Mouse (Mus musculus) cerebellum, adult 11 months (tissue): ENCODE data around the gene Mapk7.

Experiments used
- DNase-seq: peaks from one replicate; pipeline ENCODE4 v3.0.0; 2022

Gene Mapk7

DNA sequence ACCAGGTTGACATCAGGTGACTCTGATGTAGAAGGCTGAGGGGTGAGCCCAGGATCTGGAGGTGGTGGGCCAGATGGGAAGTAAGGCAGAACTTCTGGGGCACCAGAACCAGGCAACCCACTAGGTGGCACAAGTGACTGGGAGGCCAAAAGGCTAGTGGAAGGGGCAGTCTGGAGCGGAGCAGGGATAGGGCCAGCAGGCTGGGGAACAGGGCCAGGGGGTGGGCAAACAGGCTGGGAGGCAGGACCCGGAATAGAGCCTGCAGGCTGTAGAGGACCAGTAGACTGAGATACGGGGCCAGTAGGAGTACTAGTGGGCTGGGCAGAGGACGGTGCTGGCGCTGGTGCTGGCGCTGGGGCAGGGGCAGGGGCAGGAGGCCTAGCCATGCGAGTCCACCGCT is 4.3 kb downstream of the Mapk7 start:
- DNase-seq = no peak

DNA sequence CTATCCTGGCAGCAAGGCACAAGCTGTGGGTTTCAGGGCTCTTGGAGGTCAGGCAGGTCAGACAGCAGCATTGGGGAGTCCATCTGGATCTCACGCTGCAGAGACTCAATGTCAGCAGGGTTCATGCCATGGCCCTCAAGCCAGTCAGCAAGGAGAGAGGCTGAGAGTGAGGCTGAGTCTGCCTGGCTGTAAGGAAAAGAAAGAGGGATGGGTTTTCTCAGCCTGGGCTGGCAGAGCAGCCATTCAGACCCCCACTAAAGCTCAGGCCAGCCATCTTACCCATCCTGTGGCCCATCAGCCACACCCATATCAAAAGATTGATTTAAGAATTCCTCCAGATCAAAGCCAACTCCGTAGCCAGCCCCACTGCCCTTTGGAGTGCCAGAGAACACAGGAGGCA is 5.1 kb downstream of the Mapk7 start:
- no peak for DNase-seq

DNA sequence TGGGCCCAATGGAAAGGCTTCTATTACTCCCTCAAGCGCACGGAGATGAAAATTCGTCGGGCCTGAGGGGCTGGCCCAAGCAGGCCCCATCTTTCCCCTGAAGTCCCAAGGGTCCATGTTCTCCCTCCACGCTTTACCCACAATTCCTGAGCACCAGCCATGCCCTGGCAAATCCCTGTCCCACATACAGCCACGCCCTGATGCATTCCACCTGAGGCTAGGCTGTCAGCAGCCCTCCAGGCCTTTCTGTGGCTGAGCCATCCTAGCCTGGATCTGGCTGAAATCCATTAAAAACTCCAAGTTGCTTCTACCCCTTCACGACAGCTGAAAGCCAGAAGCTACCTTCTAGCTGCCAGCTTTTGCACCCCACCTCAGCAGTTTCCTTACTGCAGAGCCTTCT is 6.3 kb downstream of the Mapk7 start:
- no peak for DNase-seq

DNA sequence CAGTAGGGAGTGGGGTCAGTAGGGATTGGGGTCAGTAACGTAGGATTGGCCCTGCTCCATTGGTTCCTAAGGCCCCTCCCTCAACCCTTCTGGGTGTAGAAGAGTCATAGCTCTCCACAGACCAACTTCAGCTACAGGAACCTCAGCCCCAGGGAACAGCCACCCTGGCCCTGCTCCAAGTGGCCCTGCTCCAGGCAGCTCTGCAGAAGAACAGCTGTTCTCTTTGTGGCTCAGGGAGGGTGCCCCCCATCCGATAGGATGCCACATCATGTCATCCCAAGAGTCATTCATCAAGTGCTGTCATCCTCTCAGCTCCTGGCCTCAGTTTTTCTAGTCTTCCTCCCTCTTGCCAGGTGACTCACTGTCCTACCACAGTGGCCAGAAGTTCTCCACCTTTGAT is 6.8 kb downstream of the Mapk7 start:
- DNase-seq = no peak

DNA sequence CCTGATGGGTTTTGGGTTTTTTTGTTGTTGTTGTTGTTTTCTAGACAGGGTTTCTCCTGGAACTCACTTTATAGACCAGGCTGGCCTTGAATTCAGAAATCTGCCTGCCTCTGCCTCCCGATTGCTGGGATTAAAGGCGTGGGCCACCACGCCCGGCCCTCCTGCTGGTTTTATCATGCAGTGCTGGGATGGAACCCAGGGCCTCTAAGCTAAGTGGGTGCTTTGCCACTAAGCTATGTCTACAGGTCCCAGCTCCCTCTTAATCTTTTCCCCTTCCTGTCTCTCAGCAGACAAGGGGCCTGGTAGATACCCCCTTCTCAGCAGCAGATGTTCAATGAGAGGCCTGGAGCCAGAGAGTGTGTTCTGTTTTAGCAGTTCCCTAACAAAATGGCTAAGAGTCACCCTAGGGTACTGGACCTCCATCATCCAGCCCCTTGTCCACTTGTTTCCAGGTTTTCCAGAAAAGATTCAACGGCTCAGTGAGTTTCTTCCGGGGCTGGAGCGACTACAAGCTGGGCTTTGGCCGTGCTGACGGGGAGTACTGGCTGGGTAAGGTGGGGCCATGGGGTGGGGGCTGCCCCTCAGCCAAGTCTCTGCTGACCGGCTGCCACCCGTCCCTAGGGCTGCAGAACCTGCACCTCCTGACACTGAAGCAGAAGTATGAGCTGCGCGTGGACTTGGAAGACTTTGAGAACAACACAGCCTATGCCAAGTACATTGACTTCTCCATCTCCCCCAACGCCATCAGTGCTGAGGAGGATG is 7.6 kb downstream of the Mapk7 start:
- DNase-seq = no peak

DNA sequence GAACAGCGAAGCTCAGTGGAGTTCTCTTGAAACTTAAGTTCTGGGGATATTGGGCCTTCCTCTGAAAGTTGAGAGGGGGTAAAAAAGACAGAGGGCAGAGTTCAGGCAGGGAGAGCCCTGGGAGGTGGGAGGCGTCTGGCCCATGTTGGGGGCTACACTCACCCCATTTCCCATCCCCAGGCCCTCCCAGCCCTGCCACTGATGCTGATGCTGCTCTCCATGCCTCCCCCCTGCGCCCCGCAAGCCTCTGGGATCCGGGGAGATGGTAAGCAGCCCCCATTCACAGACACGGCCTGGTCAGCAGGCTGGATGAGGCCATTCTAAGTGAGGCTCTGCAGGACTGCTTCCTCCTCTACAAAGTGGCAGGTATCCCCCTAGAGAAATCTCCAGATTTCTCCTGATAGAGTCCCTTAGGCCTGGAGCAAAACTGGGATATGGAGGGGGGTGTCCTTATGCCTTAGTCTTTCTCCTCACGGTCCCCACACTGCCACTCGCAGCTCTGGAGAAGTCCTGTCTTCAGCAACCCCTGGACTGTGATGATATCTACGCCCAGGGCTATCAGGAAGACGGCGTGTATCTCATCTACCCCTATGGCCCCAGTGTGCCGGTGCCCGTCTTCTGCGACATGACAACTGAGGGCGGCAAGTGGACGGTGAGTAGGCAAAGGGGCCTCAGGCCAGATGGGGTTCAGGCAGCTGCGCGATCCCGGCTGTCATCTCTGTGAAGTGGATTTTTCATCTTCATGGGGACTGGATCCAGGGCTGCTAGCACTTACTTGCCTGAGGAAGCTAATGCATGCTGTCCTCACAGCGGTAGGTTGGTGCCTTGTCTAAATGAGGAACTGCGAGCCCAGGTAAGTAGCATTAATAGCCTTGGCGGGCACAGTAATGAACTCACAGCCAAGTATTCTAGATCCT is 8.4 kb downstream of the Mapk7 start:
- DNase-seq = no peak

DNA sequence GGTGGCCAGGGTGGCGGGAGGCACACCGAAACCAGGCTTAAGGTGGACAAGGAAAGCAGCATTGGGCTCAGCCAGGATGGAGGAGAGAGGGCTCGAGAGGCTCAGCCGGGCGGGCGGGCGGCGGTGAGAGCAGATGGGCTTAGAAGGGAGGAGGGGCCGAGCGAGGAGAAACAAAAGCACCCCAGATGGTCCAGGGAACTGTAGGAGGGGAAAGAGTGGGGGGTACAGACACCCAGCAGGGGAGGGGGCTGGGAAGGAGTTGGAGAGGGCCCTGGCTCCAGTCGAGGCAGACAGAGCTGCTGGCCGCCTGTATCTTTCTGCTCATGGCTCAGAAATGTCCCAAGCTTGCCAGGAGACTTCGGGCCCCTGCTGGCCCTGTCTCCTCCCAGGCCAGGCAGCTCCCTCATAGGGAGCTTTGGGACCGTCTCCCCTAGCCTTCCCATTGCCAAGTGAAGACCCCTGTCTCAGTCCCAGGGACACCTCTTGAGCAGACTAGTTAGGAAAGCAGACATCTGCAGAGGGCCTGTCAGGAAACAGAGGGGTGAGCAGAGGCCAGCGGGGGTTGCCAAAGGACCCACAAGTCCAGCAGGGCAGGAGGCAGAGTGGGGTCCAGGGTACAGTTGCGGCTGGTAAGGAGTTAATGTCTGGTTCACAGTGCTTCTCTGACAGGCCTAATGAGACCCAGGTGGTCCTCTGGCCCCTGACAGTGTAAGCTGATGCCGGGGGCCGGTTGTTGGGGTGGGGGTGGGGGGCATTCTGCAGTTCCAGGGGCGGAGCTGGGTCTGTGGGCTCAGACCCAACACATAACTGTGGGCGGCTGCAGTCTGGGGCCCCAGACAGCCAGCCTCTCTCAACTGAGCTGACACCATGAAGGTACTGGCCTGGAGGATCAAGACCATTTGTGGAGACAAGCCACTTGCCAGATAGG is 9.3 kb downstream of the Mapk7 start, which contains the start of gene Mfap4:
TSS of gene Mfap4 (plus strand) at position 819 of the 928 bp plus-strand sequence.
- DNase-seq = peak; percentile 69

DNA sequence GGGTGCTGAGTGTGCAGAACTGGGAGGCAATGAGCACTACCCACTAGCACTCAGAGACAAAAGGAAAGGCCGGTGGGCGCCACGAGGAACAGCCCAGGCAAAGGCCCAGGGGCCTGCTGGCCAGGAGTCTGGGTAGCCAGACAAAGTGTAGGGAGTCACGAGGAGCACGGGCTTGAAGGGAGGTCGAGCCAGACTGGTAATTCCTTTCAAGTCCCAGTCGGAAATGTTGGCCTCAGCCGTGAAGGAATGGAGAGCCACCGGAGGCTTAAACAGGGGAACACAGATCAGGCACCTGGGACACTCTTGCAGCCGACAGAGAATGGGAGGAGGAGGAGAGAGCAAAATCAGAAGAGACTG is 10.0 kb downstream of the Mapk7 start:
- DNase-seq = no peak

DNA sequence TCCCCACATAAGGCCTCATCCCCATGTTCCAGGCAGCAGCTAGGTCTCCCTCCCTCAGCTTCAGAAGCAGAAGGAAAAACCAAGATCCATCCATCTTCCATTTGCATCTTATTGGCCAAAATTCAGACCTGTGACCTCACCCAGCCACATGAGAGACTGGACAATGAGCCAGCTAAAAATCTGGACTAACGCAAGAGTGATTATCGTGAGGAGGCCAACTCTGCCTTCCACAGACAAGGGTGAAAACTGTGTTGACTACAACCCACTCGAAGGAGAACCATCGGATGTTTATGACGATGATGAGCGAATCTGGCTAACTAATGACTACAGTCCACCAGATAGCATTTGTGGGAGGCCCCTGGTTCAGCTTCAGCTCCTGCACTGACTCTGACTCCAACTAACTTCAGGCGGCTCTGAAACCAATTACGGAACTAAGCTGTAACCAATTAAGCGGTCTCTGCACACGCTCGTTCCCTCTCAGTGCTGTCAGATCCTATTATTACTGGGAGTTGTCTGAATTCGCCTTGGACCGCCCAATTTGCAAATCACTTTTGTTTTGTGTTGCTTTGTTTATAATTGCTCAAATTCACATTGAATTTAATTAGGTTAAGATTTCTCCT is 10.9 kb downstream of the Mapk7 start:
- DNase-seq = no peak

DNA sequence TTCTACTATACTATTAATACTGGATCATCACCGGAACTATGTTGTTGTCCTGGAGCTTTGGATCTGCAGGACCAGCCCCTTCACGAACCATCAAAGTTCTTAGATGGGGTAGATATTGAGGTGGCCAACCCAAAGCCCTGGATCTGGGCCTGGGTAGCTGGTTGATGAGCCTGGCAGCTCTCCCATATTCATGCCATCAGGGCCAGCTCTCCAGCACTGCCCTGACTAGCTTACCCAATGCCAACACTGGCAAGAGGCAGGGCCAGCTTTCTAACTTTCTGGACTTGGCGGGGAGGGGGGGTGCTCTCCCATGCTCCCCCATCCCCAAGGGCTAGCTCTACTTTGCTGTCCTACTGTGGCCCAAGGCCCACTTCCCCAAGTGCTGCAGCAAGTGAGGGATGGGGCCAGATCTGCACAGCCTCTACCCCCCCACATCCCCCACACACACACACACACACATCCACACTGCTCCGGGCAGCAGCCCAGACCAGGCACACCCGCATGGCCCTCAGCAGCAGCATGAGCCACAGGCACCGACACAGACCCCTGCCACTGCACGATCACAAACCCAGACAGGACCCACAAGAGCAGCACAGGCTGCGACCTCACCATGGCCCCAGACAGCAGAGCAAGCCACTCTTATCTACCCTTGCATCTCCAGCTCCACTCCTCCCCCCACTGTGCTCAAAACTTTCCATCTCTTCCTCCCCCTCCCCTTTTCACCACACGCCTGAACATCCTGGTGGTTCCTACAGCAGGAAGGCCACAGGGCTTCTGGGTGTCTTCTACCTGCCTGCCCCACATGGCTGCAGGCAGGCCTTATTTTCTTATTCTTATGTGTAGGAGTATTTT is 12.7 kb downstream of the Mapk7 start:
- no peak for DNase-seq

DNA sequence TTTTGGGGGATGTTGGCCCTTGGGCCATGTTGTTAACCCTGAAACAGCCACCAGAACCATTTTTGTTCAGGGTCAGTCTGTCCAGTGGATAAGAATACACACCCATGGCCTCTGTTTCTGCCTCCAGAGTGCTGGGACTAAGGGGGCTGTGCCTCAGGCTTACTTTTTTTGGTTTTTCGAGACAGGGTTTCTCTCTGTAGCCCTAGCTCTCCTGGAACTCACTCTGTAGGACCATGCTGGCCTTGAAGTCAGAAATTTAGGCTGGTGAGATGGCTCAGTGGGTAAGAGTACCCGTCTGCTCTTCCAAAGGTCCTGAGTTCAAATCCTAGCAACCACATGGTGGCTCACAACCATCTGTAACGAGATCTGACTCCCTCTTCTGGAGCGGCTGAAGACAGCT is 15.4 kb downstream of the Mapk7 start:
- no peak for DNase-seq

DNA sequence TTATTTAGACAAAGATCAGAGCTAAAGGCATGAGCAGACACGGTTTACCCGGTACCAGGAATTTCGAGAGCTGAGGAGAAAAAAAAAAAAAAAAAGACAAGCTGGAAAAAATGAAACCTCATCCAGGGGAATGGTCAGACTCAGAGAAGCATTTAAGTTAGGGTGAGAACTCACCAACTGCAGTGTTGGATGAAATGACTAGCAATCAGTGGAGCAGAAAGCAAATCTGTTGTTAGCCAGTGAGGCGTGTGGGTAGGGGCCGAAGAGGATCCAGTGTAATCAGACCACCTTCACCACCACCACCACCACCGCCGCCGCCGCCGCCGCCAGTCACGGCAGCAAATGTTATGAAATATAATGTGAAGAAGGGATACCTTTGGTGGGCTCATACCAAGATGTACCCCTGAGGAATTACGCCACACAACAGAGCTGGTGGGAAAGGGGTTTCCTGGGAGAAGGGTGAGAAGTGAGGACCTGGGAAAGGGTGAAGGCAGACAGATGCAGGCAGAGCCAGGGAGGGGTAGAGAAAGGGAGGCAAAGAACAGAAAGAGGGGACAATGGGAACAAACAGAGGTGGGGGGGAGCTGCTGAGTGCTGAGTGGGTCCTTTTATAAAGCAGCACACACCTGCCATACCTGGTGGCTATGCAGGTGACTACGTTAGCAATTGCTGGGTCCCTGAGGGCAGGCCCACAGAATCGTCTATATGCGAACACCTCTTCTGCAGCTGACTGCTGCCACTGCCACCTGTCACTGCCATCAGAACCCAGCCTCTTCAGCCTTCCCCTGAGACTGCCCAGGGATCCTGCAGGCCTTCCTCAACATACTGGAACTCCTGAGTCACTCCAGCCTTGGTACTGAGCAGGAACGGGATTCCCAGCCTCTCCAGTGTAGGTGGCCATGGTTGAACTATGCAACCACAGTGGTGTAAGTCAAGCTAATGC is 16.4 kb downstream of the Mapk7 start:
- DNase-seq = no peak

DNA sequence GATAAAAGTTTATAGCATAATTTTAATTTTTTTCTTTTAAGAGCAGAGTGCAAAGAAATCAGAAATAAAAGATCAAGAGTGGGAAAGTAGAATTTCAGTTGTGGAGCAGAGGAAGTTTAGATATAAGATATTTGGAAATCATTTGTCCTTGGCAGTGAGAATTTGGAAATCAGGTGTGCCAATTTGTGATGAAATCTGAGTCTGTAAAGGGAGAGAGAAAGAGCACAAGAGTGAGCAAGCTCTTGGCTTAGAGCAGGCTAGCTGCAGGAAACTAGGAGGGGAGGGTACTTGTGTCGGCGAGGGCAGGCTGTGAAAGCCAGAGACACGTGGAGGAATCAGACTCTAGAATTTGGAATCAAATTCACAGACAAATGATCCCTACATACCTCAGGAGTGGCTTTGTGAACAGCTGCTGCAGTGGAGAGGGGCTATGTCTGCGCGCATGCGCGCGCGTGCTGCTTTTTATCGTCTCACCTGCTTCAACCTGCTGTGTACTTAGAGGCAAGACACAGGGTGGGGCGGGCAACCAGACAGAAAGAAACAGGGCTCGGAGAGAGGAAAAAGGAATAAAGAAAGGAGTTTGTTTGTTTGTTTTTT is 17.3 kb downstream of the Mapk7 start:
- DNase-seq = peak; percentile 73

DNA sequence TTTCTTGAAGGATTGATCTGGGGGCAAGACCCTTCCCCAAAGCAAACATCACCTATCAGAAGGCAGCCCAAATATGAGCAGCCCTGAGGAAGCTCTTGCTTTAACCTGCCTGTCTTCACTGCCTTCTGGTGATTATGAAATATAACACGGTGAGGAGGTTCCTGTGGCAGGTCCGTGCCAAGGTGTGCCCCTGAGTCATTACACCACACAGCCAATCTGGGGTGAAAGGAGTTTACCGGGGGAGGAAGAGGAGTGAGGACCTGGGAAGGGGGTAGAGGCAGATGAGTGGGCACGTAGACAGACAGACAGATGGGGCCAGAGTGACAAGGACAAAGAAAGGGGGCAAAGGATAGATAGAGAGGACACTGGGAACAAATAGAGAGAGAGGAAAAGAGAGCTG is 20.6 kb downstream of the Mapk7 start:
- DNase-seq = no peak

DNA sequence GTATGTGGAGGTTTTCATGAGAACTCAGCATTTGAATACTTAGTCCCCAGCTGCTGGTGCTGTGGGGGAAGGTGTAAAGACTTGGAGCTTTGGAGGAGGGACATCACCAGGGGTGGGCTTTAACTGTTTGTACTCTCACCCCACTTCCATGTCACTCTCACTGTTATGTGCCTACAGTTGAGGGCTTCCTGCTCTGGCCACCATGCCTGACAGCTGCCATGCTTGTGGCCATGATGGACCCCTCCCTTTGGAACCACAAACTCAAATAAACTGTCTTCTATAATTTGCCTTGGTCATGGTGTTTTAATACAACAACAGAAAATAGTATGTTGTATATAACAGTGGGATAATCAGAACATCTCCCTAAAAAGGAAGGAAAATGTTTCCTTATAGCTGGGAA is 23.3 kb downstream of the Mapk7 start:
- no peak for DNase-seq

DNA sequence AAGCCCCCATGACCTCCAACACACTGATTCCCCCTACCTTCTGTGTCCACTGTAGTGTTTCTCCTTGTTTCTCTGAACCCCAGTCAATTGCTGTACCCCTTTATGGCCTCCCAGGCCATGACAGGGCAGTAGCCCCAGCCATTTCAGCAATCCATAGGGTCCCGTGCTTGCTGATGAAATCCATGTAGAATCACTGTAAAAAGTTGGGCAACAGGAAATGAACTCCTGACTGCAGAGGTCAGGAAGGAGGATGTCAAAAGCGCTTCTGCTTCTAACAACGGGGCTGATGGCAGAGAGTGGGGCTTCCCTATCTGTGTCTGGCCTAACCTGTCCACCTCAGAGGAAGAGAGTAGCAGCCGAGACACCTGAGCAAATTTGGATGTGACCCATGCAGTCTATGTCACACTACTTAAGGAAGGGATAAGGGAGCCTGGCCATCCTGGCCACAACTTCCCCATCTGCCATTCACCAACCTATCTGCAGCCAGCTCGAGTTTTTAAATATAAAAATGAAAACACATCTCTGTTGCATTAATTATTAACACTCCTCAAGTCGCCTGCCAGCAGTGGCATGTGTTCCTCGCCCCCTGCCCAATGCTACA is 24.8 kb downstream of the Mapk7 start:
- no peak for DNase-seq

DNA sequence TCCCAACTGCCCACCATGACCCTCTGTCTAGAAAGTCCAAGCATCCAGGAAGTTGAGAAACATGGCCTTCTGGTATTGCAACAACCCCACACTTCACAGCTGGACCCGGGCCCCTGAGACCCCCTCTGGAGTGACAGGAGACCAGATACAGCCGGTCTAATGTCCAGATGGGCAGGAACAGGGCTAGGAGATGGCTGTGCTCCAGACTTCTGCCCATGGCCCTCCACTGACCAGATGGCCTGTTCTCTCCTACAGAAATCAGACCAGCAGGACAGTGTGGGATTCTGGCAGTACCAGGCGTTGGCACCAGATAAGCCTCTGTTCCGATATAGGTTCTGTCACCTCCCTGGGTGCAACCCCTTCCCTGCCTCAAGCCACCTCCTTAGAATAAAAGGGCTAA is 25.7 kb downstream of the Mapk7 start:
- peak; percentile 93 for DNase-seq

DNA sequence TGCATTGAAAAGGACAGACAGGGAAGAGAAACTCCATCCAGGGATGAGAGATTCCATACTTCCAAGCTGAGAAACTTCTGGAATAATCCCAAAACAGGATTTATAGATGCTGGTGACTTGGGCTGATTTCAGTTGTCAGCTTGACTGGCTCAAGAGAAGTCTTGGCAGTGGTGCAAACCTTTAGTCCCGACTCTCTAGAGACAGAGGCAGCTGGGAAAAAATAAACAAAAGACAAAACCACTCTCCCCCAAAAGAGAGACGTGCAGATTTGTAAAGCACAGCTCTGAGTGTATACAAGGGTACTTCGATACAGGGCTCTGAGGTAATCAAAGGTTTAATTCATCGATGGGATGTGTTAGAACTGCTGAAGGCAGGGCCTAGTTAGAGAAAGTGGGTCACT is 28.8 kb downstream of the Mapk7 start:
- DNase-seq = no peak

DNA sequence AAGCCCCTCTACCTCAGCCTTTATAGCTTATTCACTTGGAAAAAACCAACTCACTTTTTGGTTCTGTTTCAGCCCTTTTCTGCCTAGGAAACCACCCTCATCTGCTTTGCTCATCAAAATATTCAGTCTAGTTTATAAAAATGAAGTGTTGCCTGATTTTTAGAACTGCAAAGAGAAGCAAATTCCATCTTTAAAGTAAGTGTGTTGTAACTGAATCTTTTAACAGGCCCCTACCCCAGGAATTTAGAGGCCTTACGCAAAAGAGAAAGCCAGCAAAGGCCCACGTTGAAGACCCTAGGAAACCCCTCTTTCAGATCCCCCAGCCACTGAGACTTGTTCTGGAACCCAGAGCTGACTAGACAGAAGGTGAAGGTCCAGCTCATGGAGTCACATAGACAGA is 30.1 kb downstream of the Mapk7 start:
- DNase-seq = no peak
